19 mouse cellular contexts compared by ENCODE assay signal in genomic region chr14:100053456-100053855, GRCm38 (mm10).
"Had no signal": no experiment of that assay in that cellular context is flagged by ENCODE, and none has a peak within 500 bp of the region (broad histone marks: within the 10 kb centered on the region; RNA-seq: fewer than 3 reads in every experiment).

No protein-coding gene starts in this region.

- DNase-seq: lung, adult 18-20 months; lung, embryonic 14.5 days; lung, postnatal 10 days; lung, postnatal 4 days; midbrain, embryonic 14.5 days; retina, postnatal 1 day; right cerebral cortex, adult 18-20 months; right cerebral cortex, postnatal 25 days; right cerebral cortex, postnatal 4 days; spleen, adult 18-20 months; thymus, adult 18-20 months; thymus, postnatal 14 days; thymus, postnatal 36 days had no signal

- H3K4me1 ChIP-seq: midbrain, embryonic 10.5 days; midbrain, embryonic 12.5 days; neural tube, embryonic 13.5 days; neural tube, embryonic 15.5 days had no signal

- H3K9ac ChIP-seq: lung, embryonic 14.5 days; midbrain, embryonic 12.5 days; neural tube, embryonic 13.5 days; neural tube, embryonic 15.5 days had no signal

- H3K27ac ChIP-seq: midbrain, embryonic 10.5 days; midbrain, embryonic 12.5 days; neural tube, embryonic 13.5 days; neural tube, embryonic 15.5 days had no signal

- H3K4me3 ChIP-seq: midbrain, embryonic 10.5 days; midbrain, embryonic 12.5 days; myocyte; neural tube, embryonic 13.5 days; neural tube, embryonic 15.5 days had no signal

- H3K9me3 ChIP-seq: midbrain, embryonic 10.5 days; midbrain, embryonic 12.5 days; neural tube, embryonic 13.5 days; neural tube, embryonic 15.5 days had no signal

- H3K27me3 ChIP-seq: midbrain, embryonic 12.5 days; neural tube, embryonic 13.5 days; neural tube, embryonic 15.5 days had no signal

- ATAC-seq: midbrain, embryonic 16.5 days had no signal

- H3K36me3 ChIP-seq: neural tube, embryonic 15.5 days had no signal

- H3K4me2 ChIP-seq: lung, embryonic 14.5 days; midbrain, embryonic 12.5 days; neural tube, embryonic 13.5 days; neural tube, embryonic 15.5 days had no signal
